Mouse (Mus musculus) hindbrain, embryonic 15.5 days (tissue): ENCODE data around the gene Pdha2. TPM values are rescaled to one million over a fixed set of nuclear protein-coding genes. Genes with fewer than 3 reads are reported as not detected.

ENCODE experiments used
- ATAC-seq: fragments of 200-750 bp; cut with Nextera tagmentation; 2 replicates; pipeline ENCODE4 v1.8.0; 2017; ENCODE audit warnings: low read depth, moderate number of reproducible peaks, moderate TSS enrichment; ENCODE audit not compliant: low FRiP score
- H3K27ac ChIP-seq: fragments of 300-500 bp; sonication (generic); replicated peaks from 2 replicates; pipeline ENCODE4 v1.5.1; 2015; ENCODE audit warnings: mild to moderate bottlenecking, inconsistent platforms
- H3K27me3 ChIP-seq: fragments of 300-500 bp; sonication (generic); 2 replicates; pipeline ENCODE4 v1.6.1; 2015; ENCODE audit warnings: control low read depth, inconsistent platforms
- H3K36me3 ChIP-seq: fragments of 300-500 bp; sonication (generic); 2 replicates; pipeline ENCODE4 v1.6.1; 2015; ENCODE audit warnings: control low read depth, inconsistent platforms
- H3K4me1 ChIP-seq: fragments of 300-500 bp; sonication (generic); replicated peaks from 2 replicates; pipeline ENCODE4 v1.6.1; 2015; ENCODE audit warnings: control low read depth, inconsistent platforms
- H3K4me2 ChIP-seq: fragments of 300-500 bp; sonication (generic); 2 replicates; pipeline ENCODE4 v1.6.1; 2015; ENCODE audit warnings: moderate library complexity, mild to moderate bottlenecking, inconsistent platforms
- H3K4me3 ChIP-seq: fragments of 300-500 bp; sonication (generic); 2 replicates; pipeline ENCODE4 v1.5.1; 2015; ENCODE audit warnings: mild to moderate bottlenecking, inconsistent platforms
- H3K9ac ChIP-seq: fragments of 300-500 bp; sonication (generic); 2 replicates; pipeline ENCODE4 v1.6.1; 2015; ENCODE audit warnings: inconsistent platforms
- H3K9me3 ChIP-seq: fragments of 300-500 bp; sonication (generic); 2 replicates; pipeline ENCODE4 v1.6.1; 2016; ENCODE audit warnings: control low read depth, inconsistent platforms
- WGBS: fragments of 180-500 bp; shearing (Covaris S2); methylation state at CpG from one replicate; pipeline ENCODE4 v1.1.7; 2015; 5-methylcytosine and 5-hydroxymethylcytosine counted together
- polyA plus RNA-seq: library from polyadenylated mRNA; unstranded; fragments of >200 nt; fragmentation: Nextera tagmentation; extraction: Ambion mirVana; gene quantifications from 2 replicates; pipeline ENCODE4 v1.2.1, GENCODE M21; 2015

Gene Pdha2
- polyA plus RNA-seq, 1 experiment from 2014 or later: not detected

DNA sequence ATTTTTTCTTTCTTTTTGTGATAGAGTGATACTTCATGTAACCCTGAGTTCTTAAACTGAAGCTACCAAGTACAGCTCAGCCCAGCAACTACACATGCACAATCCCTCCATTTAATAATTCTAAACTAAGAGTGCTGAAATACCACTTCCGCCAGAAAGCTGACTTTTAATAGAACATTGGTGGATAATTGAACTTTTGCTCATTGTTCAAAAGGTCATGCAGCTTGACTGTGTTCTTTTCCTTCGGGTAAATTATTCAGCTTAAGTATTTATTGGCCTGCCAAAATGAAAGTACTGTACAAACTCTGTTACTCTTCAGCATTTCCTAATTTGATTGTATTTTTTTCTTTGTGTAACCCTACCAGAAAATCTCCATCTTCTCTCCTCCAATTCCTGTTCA, 10.4 kb downstream of the Pdha2 start:
- 79% methylated on average over 2 of the region's 2 CpGs for WGBS
- Histone ChIP-seq H3K4me1 (no peaks in the 10 kb centered on the region), H3K4me3 (no peak overlapping the region), H3K27ac (no peak overlapping the region), H3K36me3 (no peaks in the 10 kb centered on the region), H3K9ac (no peak overlapping the region), H3K9me3 (no peaks in the 10 kb centered on the region), H3K27me3 (no peaks in the 10 kb centered on the region), H3K4me2 (no peak overlapping the region)
- ATAC-seq: no peak

DNA sequence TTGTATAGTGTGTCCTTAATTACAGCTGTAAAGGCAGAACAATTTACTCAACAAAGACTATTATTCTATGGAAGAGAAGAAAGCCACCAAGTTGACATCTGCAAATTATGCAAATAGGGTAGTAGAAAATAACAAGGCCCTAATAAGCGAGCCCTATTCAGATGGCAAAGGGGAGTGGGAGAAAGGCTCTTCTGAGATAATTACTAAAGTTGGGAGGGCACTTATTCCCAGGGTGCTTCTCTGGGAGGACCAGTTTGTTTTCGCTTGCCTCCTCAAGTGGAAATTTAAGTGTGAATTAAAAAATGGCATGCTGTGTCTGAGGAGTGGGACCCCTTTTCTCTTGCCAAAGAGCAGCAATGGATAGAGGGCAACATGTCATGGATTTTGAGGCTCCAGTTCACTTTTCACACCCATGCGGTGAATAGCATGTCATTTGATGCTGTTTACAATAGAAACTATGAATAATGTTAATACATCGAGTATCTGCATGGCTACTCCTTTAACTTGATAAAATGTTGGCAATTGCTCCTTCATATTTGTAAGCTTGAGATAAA, 14.8 kb downstream of the Pdha2 start:
- Histone ChIP-seq H3K9me3 (no peaks in the 10 kb centered on the region), H3K4me2 (no peak overlapping the region), H3K36me3 (no peaks in the 10 kb centered on the region), H3K4me1 (no peaks in the 10 kb centered on the region), H3K4me3 (no peak overlapping the region), H3K27ac (no peak overlapping the region), H3K9ac (no peak overlapping the region), H3K27me3 (no peaks in the 10 kb centered on the region)
- ATAC-seq: no peak
- WGBS: 56% methylated on average over 4 of the region's 4 CpGs

DNA sequence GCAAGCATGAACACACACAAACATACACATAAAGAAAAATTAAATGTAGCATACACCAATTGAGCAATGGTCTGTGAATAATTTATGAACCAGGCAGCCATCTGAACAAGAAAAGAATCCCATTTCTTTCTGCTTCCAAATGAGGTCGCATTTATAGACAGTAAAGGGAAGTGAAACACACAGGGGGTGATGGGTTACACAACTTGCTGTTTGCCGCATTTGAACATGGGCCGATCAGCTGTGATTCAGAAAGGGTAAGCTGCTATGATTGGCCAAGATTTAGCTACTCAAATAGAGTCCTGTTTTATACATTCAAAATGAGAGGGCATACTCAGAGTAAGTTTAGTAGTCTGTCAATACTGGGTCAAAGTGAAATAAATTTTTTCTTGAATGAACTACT, 20.5 kb downstream of the Pdha2 start:
- Histone ChIP-seq H3K36me3 (no peaks in the 10 kb centered on the region), H3K4me3 (no peak overlapping the region), H3K27me3 (no peaks in the 10 kb centered on the region), H3K9me3 (no peaks in the 10 kb centered on the region), H3K4me1 (no peaks in the 10 kb centered on the region), H3K9ac (no peak overlapping the region), H3K4me2 (no peak overlapping the region), H3K27ac (no peak overlapping the region)
- 40% methylated on average over 3 of the region's 3 CpGs for WGBS
- no peak for ATAC-seq

DNA sequence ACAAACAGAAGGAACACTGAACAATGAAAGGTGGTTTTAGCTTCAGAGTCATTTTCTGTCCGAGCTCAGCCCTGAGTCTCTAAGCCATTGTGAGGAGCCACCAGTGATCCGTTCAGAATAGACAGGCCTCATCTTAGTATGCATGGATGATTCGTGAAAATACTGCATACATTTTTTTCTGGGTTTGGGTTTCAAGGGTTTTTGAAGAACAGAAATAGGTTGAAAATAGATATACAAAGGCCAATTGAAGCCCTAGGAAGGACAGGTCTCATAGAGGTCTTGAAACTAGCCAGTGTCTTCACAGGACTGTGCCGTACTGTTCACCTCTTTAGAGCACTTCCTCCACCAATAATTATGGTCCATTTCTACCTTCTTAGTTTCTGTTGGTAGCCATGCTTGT, 21.7 kb downstream of the Pdha2 start:
- WGBS: 47% methylated on average over 4 of the region's 4 CpGs
- Histone ChIP-seq H3K4me1 (no peaks in the 10 kb centered on the region), H3K9me3 (no peaks in the 10 kb centered on the region), H3K4me3 (no peak overlapping the region), H3K27ac (no peak overlapping the region), H3K27me3 (no peaks in the 10 kb centered on the region), H3K4me2 (no peak overlapping the region), H3K36me3 (no peaks in the 10 kb centered on the region), H3K9ac (no peak overlapping the region)
- ATAC-seq: no peak

DNA sequence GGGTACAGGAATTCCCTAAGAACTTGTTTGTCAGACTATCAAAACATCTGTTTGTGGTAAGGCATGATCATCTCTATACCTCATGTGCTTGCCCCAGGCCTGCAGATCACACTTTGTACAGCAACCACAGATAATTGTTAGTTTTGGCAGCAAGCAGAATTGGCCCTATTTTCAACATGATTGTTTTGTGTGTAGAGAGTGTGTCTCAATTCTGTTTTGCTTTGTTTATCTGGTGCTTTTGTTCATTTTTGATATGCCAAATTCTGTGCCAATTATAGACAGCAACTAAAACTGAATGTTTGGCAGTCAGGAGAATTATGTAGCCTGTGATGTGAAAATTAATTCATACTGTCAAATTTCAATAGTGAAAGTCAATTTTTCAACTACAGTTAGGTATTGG, 51.2 kb downstream of the Pdha2 start:
- no peaks in the 10 kb centered on the region for H3K9me3 ChIP-seq
- no peak overlapping the region for H3K4me2 ChIP-seq
- no peaks in the 10 kb centered on the region for H3K4me1 ChIP-seq
- H3K9ac ChIP-seq: no peak overlapping the region
- no peaks in the 10 kb centered on the region for H3K36me3 ChIP-seq
- no peak overlapping the region for H3K4me3 ChIP-seq
- H3K27me3 ChIP-seq: no peaks in the 10 kb centered on the region
- H3K27ac ChIP-seq: no peak overlapping the region
- ATAC-seq: no peak
